In genomic region chr4:117251801-117252316, GRCm38 (mm10) we compare ENCODE assay signal across 8 mouse cellular contexts. TPM values are rescaled to one million over a fixed set of nuclear protein-coding genes. Genes with fewer than 3 reads are reported as not detected.
DNase-seq lines count a peak whose midpoint lies in the region; ATAC-seq and TF ChIP-seq lines count a peak whose summit lies in the region.

Tmem53 (plus strand) TSS chr4:117251951.
Armh1 (minus strand) TSS chr4:117252125.

- peak; percentile 90 to 92 for DNase-seq in heart, adult 9 months (ENCODE audit: low spot score in 2 of 2)
- DNase-seq in liver, adult 2 months (ENCODE audit: extremely low read depth, low read depth, low spot score), result peak; percentile 79
- DNase-seq in spleen, postnatal 4 days (ENCODE audit: low spot score in 2 of 2), result peak; percentile 94 to 96

- H3K4me1 ChIP-seq in bone marrow macrophage, adult 2 months (ENCODE audit: control insufficient read depth, insufficient read depth, low read length), result peaks cover 26% of the 10 kb centered on the region
- H3K4me1 ChIP-seq in embryonic facial prominence, embryonic 15.5 days, result peaks cover 34% of the 10 kb centered on the region
- H3K4me1 ChIP-seq in kidney, embryonic 14.5 days (ENCODE audit: control insufficient read depth, insufficient read depth, low read length), result no peaks in the 10 kb centered on the region
- H3K4me1 ChIP-seq in liver, adult 2 months (ENCODE audit: control insufficient read depth, insufficient read depth, low read length), result peaks cover 17% of the 10 kb centered on the region

- peak within 1 kb of the TSS; percentile 51; the same call in 1 of the 2 replicates for H3K9ac ChIP-seq in embryonic facial prominence, embryonic 15.5 days
- peak within 1 kb of the TSS; percentile 46 for H3K9ac ChIP-seq in kidney, embryonic 14.5 days (ENCODE audit: low read depth, low read length)
- peak within 1 kb of the TSS; percentile 62 for H3K9ac ChIP-seq in liver, adult 2 months (ENCODE audit: low read depth, low read length)

- 0% methylated on average over 42 of the region's 43 CpGs for WGBS in embryonic facial prominence, embryonic 15.5 days
- WGBS in kidney, embryonic 14.5 days, result 1% methylated on average over 35 of the region's 43 CpGs
- 0% methylated on average over 42 of the region's 43 CpGs for WGBS in liver, adult 2 months

- H3K9me3 ChIP-seq in embryonic facial prominence, embryonic 15.5 days (replicated peaks), result no peaks in the 10 kb centered on the region
- H3K9me3 ChIP-seq in kidney, embryonic 14.5 days (ENCODE audit: control insufficient read depth, low read length), result no peaks in the 10 kb centered on the region

- TF ChIP-seq CTCF in C2C12 (IDR thresholded peaks at IDR 0.05; ENCODE audit: control insufficient read depth, insufficient read depth, insufficient read length), result no peak
- no peak for TF ChIP-seq CTCF in bone marrow macrophage, adult 2 months (IDR thresholded peaks at IDR 0.05; ENCODE audit: low read depth, low read length)
- no peak for TF ChIP-seq CTCF in liver, adult 2 months (IDR thresholded peaks at IDR 0.05; ENCODE audit: low read depth, low read length)

- H3K79me3 ChIP-seq in C2C12 (ENCODE audit: low read depth), result no peaks in the 10 kb centered on the region

- peak within 1 kb of the TSS; percentile 74 for H3K4me2 ChIP-seq in embryonic facial prominence, embryonic 15.5 days (replicated peaks)
- H3K4me2 ChIP-seq in kidney, embryonic 14.5 days (replicated peaks; ENCODE audit: low read depth, low read length), result peak within 1 kb of the TSS; percentile 61
- peak within 1 kb of the TSS; percentile 90 for H3K4me2 ChIP-seq in myocyte (ENCODE audit: low read depth)

- no peak within 1 kb of the TSS for H3K27ac ChIP-seq in bone marrow macrophage, adult 2 months (ENCODE audit: insufficient read depth, low read depth, low read length)
- peak within 1 kb of the TSS; percentile 94 for H3K27ac ChIP-seq in embryonic facial prominence, embryonic 15.5 days (replicated peaks)
- peak within 1 kb of the TSS; percentile 43; the same call in 1 of the 2 replicates for H3K27ac ChIP-seq in kidney, embryonic 14.5 days (ENCODE audit: low read depth, low read length)
- peak within 1 kb of the TSS; percentile 89 for H3K27ac ChIP-seq in liver, adult 2 months (replicated peaks; ENCODE audit: insufficient read depth, low read depth, low read length)

- peak within 1 kb of the TSS; percentile 56 for H3ac ChIP-seq in C2C12 (ENCODE audit: control insufficient read depth, insufficient read length, low read depth)
- H3ac ChIP-seq in myocyte (ENCODE audit: control insufficient read depth, insufficient read length), result peak within 1 kb of the TSS; percentile 43

- peaks cover 4% of the 10 kb centered on the region for H3K27me3 ChIP-seq in C2C12 (ENCODE audit: control insufficient read depth, insufficient read depth, insufficient read length)
- no peaks in the 10 kb centered on the region for H3K27me3 ChIP-seq in embryonic facial prominence, embryonic 15.5 days
- peaks cover 5% of the 10 kb centered on the region; the same call in 1 of the 2 replicates for H3K27me3 ChIP-seq in kidney, embryonic 14.5 days (ENCODE audit: control insufficient read depth, insufficient read depth, low read length)
- no peaks in the 10 kb centered on the region for H3K27me3 ChIP-seq in liver, adult 2 months (ENCODE audit: control insufficient read depth, insufficient read depth, low read length)
- no peaks in the 10 kb centered on the region for H3K27me3 ChIP-seq in myocyte (ENCODE audit: control insufficient read depth, insufficient read depth, insufficient read length)

- peak within 1 kb of the TSS; percentile 49 for H3K4me3 ChIP-seq in C2C12 (ENCODE audit: insufficient read depth, poor library complexity, severe bottlenecking)
- H3K4me3 ChIP-seq in bone marrow macrophage, adult 2 months (ENCODE audit: insufficient read depth, low read length), result peak within 1 kb of the TSS; percentile 74
- H3K4me3 ChIP-seq in embryonic facial prominence, embryonic 15.5 days (replicated peaks), result peak within 1 kb of the TSS; percentile 64
- peak within 1 kb of the TSS; percentile 47 for H3K4me3 ChIP-seq in kidney, embryonic 14.5 days (ENCODE audit: low read length)
- peak within 1 kb of the TSS; percentile 66 for H3K4me3 ChIP-seq in liver, adult 2 months (ENCODE audit: insufficient read depth, low read depth, low read length)
- H3K4me3 ChIP-seq in myocyte, result peak within 1 kb of the TSS; percentile 49

- H3K79me2 ChIP-seq in C2C12 (ENCODE audit: control insufficient read depth, insufficient read depth) (no peaks in the 10 kb centered on the region), myocyte (ENCODE audit: control insufficient read depth, insufficient read depth) (no peaks in the 10 kb centered on the region)
- peaks cover 6% of the 10 kb centered on the region; the same call in 1 of the 2 replicates for H3K79me2 ChIP-seq in liver, adult 2 months (ENCODE audit: control insufficient read depth, insufficient read depth, low read length)

- peak; percentile 94 for ATAC-seq in embryonic facial prominence, embryonic 15.5 days (ENCODE audit: insufficient number of reproducible peaks, low FRiP score, low TSS enrichment, low read depth)
- ATAC-seq in kidney, embryonic 14.5 days (ENCODE audit: low FRiP score, low TSS enrichment), result peak; percentile 99

- H3K36me3 ChIP-seq in C2C12 (ENCODE audit: control insufficient read depth, insufficient read depth) (no peaks in the 10 kb centered on the region), myocyte (ENCODE audit: control insufficient read depth, insufficient read depth) (no peaks in the 10 kb centered on the region)
- no peaks in the 10 kb centered on the region for H3K36me3 ChIP-seq in embryonic facial prominence, embryonic 15.5 days
- no peaks in the 10 kb centered on the region for H3K36me3 ChIP-seq in kidney, embryonic 14.5 days (ENCODE audit: control insufficient read depth, insufficient read depth, low read length)
- no peaks in the 10 kb centered on the region for H3K36me3 ChIP-seq in liver, adult 2 months (ENCODE audit: control insufficient read depth, insufficient read depth, low read length)

- TF ChIP-seq POLR2A in bone marrow macrophage, adult 2 months (IDR thresholded peaks at IDR 0.05; ENCODE audit: borderline replicate concordance, low read depth, low read length), result no peak
- peak; percentile 61; the same call in 1 of the 2 replicates for TF ChIP-seq POLR2A in liver, adult 2 months (IDR thresholded peaks at IDR 0.05; ENCODE audit: extremely low read depth, insufficient read depth, low read length)
- peak; percentile 72 for TF ChIP-seq POLR2A in myocyte (IDR thresholded peaks at IDR 0.05; ENCODE audit: insufficient read length, low read depth)

TF ChIP-seq in C2C12, 6 proteins besides CTCF, POLR2A, EP300 and RAD21:
- TF ChIP-seq MYOD1 (IDR thresholded peaks at IDR 0.05; ENCODE audit: control insufficient read depth, insufficient read length, low read depth) (no peak), CEBPB (IDR thresholded peaks at IDR 0.05; ENCODE audit: low read depth) (no peak), USF1 (IDR thresholded peaks at IDR 0.05; ENCODE audit: low read depth) (no peak), MAX (IDR thresholded peaks at IDR 0.05) (no peak), MYOG (IDR thresholded peaks at IDR 0.05; ENCODE audit: control insufficient read depth, extremely low read depth, insufficient read length) (no peak)

TF ChIP-seq in myocyte, 11 proteins besides CTCF, POLR2A, EP300 and RAD21:
- TF ChIP-seq SRF (IDR thresholded peaks at IDR 0.05; ENCODE audit: control insufficient read depth, insufficient read length, low read depth) (peak; percentile 36), CEBPB (IDR thresholded peaks at IDR 0.05; ENCODE audit: insufficient read depth, poor library complexity, severe bottlenecking) (no peak), POLR2AphosphoS2 (IDR thresholded peaks at IDR 0.05; ENCODE audit: insufficient read length, low read depth) (peak; percentile 68), TCF3 (IDR thresholded peaks at IDR 0.05; ENCODE audit: insufficient read length, low read depth) (no peak)

RNA-seq across cellular contexts. Expression of gene Tmem53, which starts in this region (rescaled TPM):
- polyA plus RNA-seq in C2C12 (2012; fragmentation: generic; extraction: Trizol), result 3.2 TPM
- polyA plus RNA-seq in bone marrow macrophage, adult 2 months (2012; ENCODE audit: insufficient read depth, insufficient read length, missing spikeins), result not detected in 2 replicates
- polyA plus RNA-seq in embryonic facial prominence, embryonic 15.5 days (2015; fragmentation: Nextera tagmentation; extraction: Ambion mirVana), result 22.1 and 24.6 TPM in 2 replicates
- 10.1 and 13.8 TPM in 2 replicates for polyA plus RNA-seq in kidney, embryonic 14.5 days (2014; fragmentation: Nextera tagmentation; extraction: Ambion mirVana)
- total RNA-seq in liver, adult 2 months (2014; rRNA removed), result 32.1 and 49.6 TPM in 2 replicates
- 110 and 121 TPM in 2 replicates for polyA plus RNA-seq in liver, adult 2 months (2012; rRNA removed)
- polyA plus RNA-seq in myocyte (2012; fragmentation: generic; extraction: Trizol), result 12.7 TPM

RNA-seq across cellular contexts. Expression of gene Armh1, which starts in this region (rescaled TPM):
- not detected for polyA plus RNA-seq in C2C12 (2012; fragmentation: generic; extraction: Trizol)
- not detected in 2 replicates for polyA plus RNA-seq in bone marrow macrophage, adult 2 months (2012; ENCODE audit: insufficient read depth, insufficient read length, missing spikeins)
- polyA plus RNA-seq in embryonic facial prominence, embryonic 15.5 days (2015; fragmentation: Nextera tagmentation; extraction: Ambion mirVana), result 3.2 and 5.7 TPM in 2 replicates
- 0.15 and 0.54 TPM in 2 replicates for polyA plus RNA-seq in kidney, embryonic 14.5 days (2014; fragmentation: Nextera tagmentation; extraction: Ambion mirVana)
- not detected in 2 replicates for total RNA-seq in liver, adult 2 months (2014; rRNA removed)
- not detected in 2 replicates for polyA plus RNA-seq in liver, adult 2 months (2012; rRNA removed)
- not detected for polyA plus RNA-seq in myocyte (2012; fragmentation: generic; extraction: Trizol)
